Mouse (Mus musculus) C2C12 (cell line): Measurements from ENCODE around the gene Wee1. TPM values are rescaled to one million over a fixed set of nuclear protein-coding genes. Genes with fewer than 3 reads are reported as not detected.
"Not testable (repeated sequence)": the region's sequence is repeated elsewhere in the genome, so short reads cannot be mapped to it uniquely, and the experiment has no call there.

Source experiments
- H3K27me3 ChIP-seq: one replicate; pipeline ENCODE4 v1.6.1; 2011; ENCODE audit not compliant: control insufficient read depth, insufficient read depth, insufficient read length
- H3K36me3 ChIP-seq: one replicate; pipeline ENCODE4 v1.6.1; 2011; ENCODE audit not compliant: control insufficient read depth, insufficient read depth
- H3K4me3 ChIP-seq: one replicate; pipeline ENCODE4 v1.5.1; 2011; ENCODE audit warnings: mild to moderate bottlenecking, control low read depth; ENCODE audit not compliant: poor library complexity, insufficient read depth, severe bottlenecking
- H3K79me2 ChIP-seq: one replicate; pipeline ENCODE4 v1.6.1; 2011; ENCODE audit not compliant: control insufficient read depth, insufficient read depth
- H3K79me3 ChIP-seq: one replicate; pipeline ENCODE4 v1.6.1; 2011; ENCODE audit warnings: low read depth, control low read depth
- H3ac ChIP-seq: one replicate; pipeline ENCODE3; 2011; ENCODE audit warnings: low read depth; ENCODE audit not compliant: control insufficient read depth, insufficient read length
- CEBPB ChIP-seq: IDR thresholded peaks from one replicate; pipeline ENCODE4 v1.6.1; 2011; ENCODE audit warnings: low read depth, mild to moderate bottlenecking, control low read depth, moderate library complexity
- CTCF ChIP-seq: IDR thresholded peaks from one replicate; pipeline ENCODE4 v1.5.1; 2011; ENCODE audit not compliant: control insufficient read depth, insufficient read depth, insufficient read length
- FOSL1 ChIP-seq: IDR thresholded peaks from one replicate; pipeline ENCODE4 v1.8.0; 2011; ENCODE audit warnings: mild to moderate bottlenecking, low read length; ENCODE audit not compliant: poor library complexity, insufficient read depth, severe bottlenecking
- MAX ChIP-seq: IDR thresholded peaks from one replicate; pipeline ENCODE4 v1.6.1; 2011; ENCODE audit warnings: mild to moderate bottlenecking, control low read depth
- MYOD1 ChIP-seq: IDR thresholded peaks from one replicate; pipeline ENCODE4 v1.6.1; 2011; ENCODE audit warnings: low read depth; ENCODE audit not compliant: control insufficient read depth, insufficient read length
- MYOG ChIP-seq: IDR thresholded peaks from one replicate; pipeline ENCODE4 v1.6.1; 2011; ENCODE audit not compliant: control insufficient read depth, insufficient read length; ENCODE audit errors: extremely low read depth
- USF1 ChIP-seq: IDR thresholded peaks from one replicate; pipeline ENCODE4 v1.6.1; 2011; ENCODE audit warnings: low read depth, mild to moderate bottlenecking, control low read depth, moderate library complexity
- polyA plus RNA-seq: library from polyadenylated mRNA; unstranded; fragments of >200 nt; fragmentation: generic; extraction: Trizol; gene quantifications from one replicate; pipeline ENCODE4 v1.2.1, GENCODE M21; 2012; ENCODE audit warnings: missing spikeins

Wee1 gene
- polyA plus RNA-seq, 1 experiment = 15.8 TPM

DNA sequence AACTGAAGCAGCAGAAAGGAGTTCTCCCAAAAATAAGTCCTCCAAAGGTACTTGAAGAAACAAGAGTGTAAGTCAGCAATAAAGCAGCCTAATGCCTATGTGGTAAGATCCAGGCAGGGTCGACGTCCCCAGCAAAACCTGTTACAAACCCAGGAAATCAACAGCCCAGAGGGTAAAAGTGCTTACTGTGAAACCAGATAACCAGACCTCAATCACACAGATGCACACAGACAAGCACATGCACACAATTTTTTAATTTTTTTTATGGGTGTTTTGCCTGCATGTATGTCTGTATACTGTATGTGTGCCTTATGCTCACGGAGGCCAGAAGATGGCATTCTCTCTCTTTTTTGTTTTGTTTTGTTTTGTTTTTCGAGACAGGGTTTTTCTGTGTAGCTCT lies 25.5 kb upstream of the Wee1 start:
- Histone ChIP-seq H3K27me3 (no peaks in the 10 kb centered on the region), H3K79me3 (no peaks in the 10 kb centered on the region), H3K79me2 (no peaks in the 10 kb centered on the region), H3K4me3 (no peak overlapping the region), H3ac (no peak overlapping the region), H3K36me3 (peaks cover 57% of the 10 kb centered on the region)
- no peak for TF ChIP-seq MAX
- no peak for TF ChIP-seq CEBPB
- no peak for TF ChIP-seq MYOG
- no peak for TF ChIP-seq USF1
- no peak for TF ChIP-seq CTCF
- TF ChIP-seq MYOD1 = no peak
- TF ChIP-seq FOSL1 = no peak

DNA sequence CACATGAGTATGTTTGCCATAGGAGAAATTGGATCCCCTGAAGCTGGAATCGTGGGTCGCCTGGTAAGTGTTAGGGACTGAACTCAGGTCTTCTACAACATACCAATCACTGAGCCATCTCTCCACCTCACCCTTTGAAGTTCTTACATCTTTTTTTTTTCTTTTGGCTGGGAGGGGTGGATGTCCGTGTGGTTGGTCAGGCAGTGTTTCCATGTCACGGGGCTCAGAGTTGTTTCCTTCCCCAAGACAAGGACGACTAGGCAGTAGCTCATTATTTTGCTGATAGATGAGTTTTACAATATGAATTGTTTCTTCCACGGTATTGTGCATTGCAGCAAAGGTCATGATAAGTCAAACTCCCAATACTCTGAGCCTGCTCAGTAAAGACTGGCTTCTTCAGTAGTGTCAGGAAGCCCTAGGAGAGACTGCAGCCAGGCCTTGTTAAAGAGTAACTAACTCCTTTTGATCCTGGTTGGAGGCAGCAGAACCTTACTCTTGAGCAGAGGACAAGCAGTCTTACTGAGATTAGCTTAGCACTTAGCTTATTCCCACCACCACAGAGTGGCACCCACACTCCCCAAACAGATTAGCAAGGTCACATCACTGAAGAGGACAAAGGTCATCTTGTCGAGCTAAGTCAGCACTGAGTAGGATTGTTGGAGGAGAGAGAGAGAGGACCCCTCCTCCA lies 24.6 kb upstream of the Wee1 start:
- H3K79me2 ChIP-seq = no peaks in the 10 kb centered on the region
- H3K4me3 ChIP-seq = no peak overlapping the region
- H3K27me3 ChIP-seq = no peaks in the 10 kb centered on the region
- peaks cover 48% of the 10 kb centered on the region for H3K36me3 ChIP-seq
- H3K79me3 ChIP-seq = no peaks in the 10 kb centered on the region
- TF ChIP-seq USF1 (no peak), CTCF (no peak), CEBPB (no peak), MYOG (no peak), MYOD1 (no peak), MAX (no peak)
- no peak overlapping the region for H3ac ChIP-seq

DNA sequence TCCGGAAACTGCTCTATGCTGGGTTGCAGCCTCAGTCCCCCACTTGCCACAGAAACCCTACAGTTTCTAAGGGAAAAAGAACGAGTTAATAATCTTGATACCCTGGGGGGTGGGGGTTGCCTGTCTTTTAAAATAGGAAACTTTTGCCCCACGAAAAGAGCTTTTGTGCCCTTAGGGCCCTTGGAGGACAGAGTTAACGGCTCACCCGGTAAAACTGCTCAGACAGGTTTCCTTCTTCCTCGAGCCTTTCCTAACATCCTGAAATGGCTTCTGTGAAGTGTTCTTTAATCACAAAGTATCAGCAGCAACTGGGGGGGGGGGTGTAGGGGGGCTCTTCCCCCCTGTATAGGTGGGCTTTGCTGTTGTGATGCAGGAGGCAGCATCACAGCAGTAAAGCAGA lies 21.0 kb upstream of the Wee1 start:
- Histone ChIP-seq H3K27me3 (no peaks in the 10 kb centered on the region), H3K36me3 (peaks cover 13% of the 10 kb centered on the region), H3K4me3 (no peak overlapping the region), H3ac (no peak overlapping the region), H3K79me2 (no peaks in the 10 kb centered on the region), H3K79me3 (no peaks in the 10 kb centered on the region)
- TF ChIP-seq MYOG (no peak), MAX (no peak), FOSL1 (no peak), USF1 (no peak), CEBPB (no peak), CTCF (no peak), MYOD1 (no peak)

DNA sequence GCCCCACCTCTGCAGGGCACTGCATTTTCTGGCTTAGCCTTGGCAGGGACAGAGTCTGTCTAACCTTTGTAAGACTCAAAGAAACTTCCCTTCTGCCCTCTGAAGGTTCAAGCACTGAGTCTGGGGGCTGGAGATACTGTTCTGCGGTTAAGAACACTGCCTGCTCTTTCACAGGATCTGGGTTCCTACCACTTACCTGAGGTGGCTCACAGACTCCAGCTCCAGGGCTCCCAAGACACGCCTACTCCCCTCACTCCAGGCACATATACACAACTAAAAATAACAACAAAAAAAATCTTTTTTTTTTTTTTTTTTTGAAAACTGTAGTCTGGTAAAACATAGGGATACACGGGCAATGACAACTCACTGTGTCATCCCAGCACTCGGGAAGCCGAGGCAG lies 20.6 kb upstream of the Wee1 start:
- Histone ChIP-seq H3K4me3 (no peak overlapping the region), H3ac (no peak overlapping the region), H3K27me3 (no peaks in the 10 kb centered on the region), H3K36me3 (peaks cover 8% of the 10 kb centered on the region), H3K79me3 (no peaks in the 10 kb centered on the region), H3K79me2 (no peaks in the 10 kb centered on the region)
- TF ChIP-seq MYOD1 = no peak
- no peak for TF ChIP-seq MAX
- no peak for TF ChIP-seq USF1
- TF ChIP-seq CTCF = no peak
- TF ChIP-seq CEBPB = no peak
- TF ChIP-seq MYOG = no peak
- TF ChIP-seq FOSL1 = no peak

DNA sequence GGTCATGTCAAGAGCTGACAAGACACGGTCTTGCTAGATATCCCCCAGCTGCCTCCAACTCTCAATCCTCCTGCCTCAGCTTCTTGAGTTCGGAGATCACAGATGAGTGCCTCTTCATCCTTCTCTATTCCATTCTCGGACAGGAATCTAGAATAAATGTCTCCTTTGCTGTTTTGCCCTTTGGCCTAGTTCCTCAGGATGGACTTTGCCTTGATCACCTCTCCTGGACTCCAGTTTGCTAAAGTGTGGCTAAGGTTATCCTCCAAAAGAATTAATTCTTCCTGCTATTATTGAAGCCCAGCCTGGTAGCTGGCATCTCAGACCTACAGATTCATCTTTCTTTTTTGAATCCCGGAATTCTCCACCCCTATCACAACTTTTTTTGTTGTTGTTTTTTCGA lies 16.8 kb upstream of the Wee1 start:
- Histone ChIP-seq H3K4me3 (no peak overlapping the region), H3K79me2 (no peaks in the 10 kb centered on the region), H3K79me3 (no peaks in the 10 kb centered on the region), H3ac (no peak overlapping the region), H3K27me3 (no peaks in the 10 kb centered on the region), H3K36me3 (no peaks in the 10 kb centered on the region)
- no peak for TF ChIP-seq FOSL1
- no peak for TF ChIP-seq USF1
- TF ChIP-seq CEBPB = no peak
- TF ChIP-seq MYOD1 = no peak
- no peak for TF ChIP-seq MYOG
- no peak for TF ChIP-seq CTCF
- TF ChIP-seq MAX = no peak

DNA sequence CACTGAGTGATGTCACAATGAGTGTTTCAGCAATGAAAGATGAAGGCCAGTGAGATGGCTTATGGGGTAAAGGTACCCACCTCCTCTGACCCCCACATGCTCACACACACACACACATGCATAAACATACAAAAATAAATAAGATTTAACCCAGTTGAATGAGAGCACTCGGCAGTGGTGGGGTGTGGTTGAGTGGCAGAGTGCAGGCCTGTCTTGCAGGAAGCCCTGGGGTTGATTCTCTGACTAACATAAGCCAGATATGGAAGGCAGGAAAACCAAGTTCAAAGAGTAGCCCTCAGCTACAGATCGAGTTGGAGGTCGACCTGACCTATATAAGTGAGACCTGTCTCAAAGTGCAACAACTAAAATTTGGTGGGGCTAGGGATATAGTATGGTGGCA lies 15.2 kb upstream of the Wee1 start:
- Histone ChIP-seq H3ac (no peak overlapping the region), H3K36me3 (no peaks in the 10 kb centered on the region), H3K27me3 (no peaks in the 10 kb centered on the region), H3K79me2 (no peaks in the 10 kb centered on the region), H3K4me3 (no peak overlapping the region), H3K79me3 (no peaks in the 10 kb centered on the region)
- TF ChIP-seq MAX (no peak), CEBPB (no peak), FOSL1 (no peak), USF1 (no peak), MYOG (no peak), MYOD1 (no peak), CTCF (no peak)

DNA sequence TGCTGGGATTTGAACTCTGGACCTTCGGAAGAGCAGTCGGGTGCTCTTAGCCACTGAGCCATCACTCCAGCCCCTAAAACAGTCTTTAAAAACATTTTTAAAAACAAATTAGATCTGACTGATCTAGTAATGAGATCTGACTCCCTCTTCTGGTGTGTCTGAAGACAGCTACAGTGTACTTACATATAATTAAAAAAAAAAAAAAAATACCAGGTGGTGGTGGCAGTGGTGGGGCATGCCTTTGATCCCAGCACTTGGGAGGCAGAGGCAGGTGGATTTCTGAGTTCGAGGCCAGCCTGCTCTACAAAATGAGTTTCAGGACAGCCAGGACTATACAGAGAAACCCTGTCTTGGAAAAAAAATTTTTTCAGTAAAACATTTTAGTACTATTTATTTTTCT lies 13.3 kb upstream of the Wee1 start:
- not testable (repeated sequence) for H3K36me3 ChIP-seq, H3ac ChIP-seq, H3K4me3 ChIP-seq, H3K27me3 ChIP-seq, H3K79me3 ChIP-seq, H3K79me2 ChIP-seq
